Mouse (Mus musculus): ENCODE data around the gene Klk5. TPM values are rescaled to one million over a fixed set of nuclear protein-coding genes. Genes with fewer than 3 reads are reported as not detected.

The Klk5 gene
- total RNA-seq, 4 experiments from 2014 or later, result not detected

- no peak for DNase-seq (ENCODE audit: low spot score)
Measured at GRCm38 (mm10) chr7:43876444-43876843, 34.7 kb downstream of the Klk5 start.

GRCm38 (mm10) chr7:43878281-43878680 is 36.5 kb downstream of the Klk5 start:
- no peak for DNase-seq (ENCODE audit: low spot score)

GRCm38 (mm10) chr7:43880912-43881311 is 39.1 kb downstream of the Klk5 start, which contains the start of gene Klk4:
TSS of gene Klk4 (plus strand) at chr7:43881160.
- no peak for DNase-seq (ENCODE audit: low spot score)

GRCm38 (mm10) chr7:43882346-43882745 is 40.6 kb downstream of the Klk5 start:
- DNase-seq (ENCODE audit: low spot score), result peak; percentile 11

- DNase-seq (ENCODE audit: low spot score), result no peak
Measured at GRCm38 (mm10) chr7:43882811-43883210, 41.0 kb downstream of the Klk5 start.

- DNase-seq (ENCODE audit: low spot score), result peak; percentile 26
Measured at GRCm38 (mm10) chr7:43883547-43883946, 41.8 kb downstream of the Klk5 start.

GRCm38 (mm10) chr7:43891365-43891764 is 49.6 kb downstream of the Klk5 start:
- DNase-seq (ENCODE audit: low spot score), result no peak

- DNase-seq (ENCODE audit: low spot score), result no peak
Measured at GRCm38 (mm10) chr7:43891788-43892187, 50.0 kb downstream of the Klk5 start.

GRCm38 (mm10) chr7:43894836-43895235 is 53.1 kb downstream of the Klk5 start:
- DNase-seq (ENCODE audit: low spot score), result peak; percentile 87

Other genes with a start within 250 kb of the Klk5 start
- not detected for gene Zfp819, start 234.8 kb upstream of the Klk5 start, total RNA-seq (2022)
- not detected for gene Ceacam18, start 207.3 kb upstream of the Klk5 start, total RNA-seq (2022)
- gene Siglece, start 181.8 kb upstream of the Klk5 start, total RNA-seq (2022), result 1 to 10 TPM in 3 of 4 experiments, under 1 TPM in 1; 0.75 to 1.6 (median 1.1) TPM
- gene Ctu1, start 170.0 kb upstream of the Klk5 start, total RNA-seq (2022), result 1 to 10 TPM; 2.9 to 3.4 (median 3.1) TPM
- gene Klk14, start 151.6 kb upstream of the Klk5 start, total RNA-seq (2022), result under 1 TPM in 3 of 4 experiments, not detected in 1; 0.27 to 0.49 (median 0.34) TPM
- gene Klk13, start 129.4 kb upstream of the Klk5 start, total RNA-seq (2022), result not detected
- gene Klk12, start 73.1 kb upstream of the Klk5 start, total RNA-seq (2022), result not detected
- under 1 TPM in 3 of 4 experiments, not detected in 1; 0.32 to 0.79 (median 0.37) TPM for gene Klk11, start 67.4 kb upstream of the Klk5 start, total RNA-seq (2022)
- under 1 TPM; 0.22 to 0.57 (median 0.25) TPM for gene Klk10, start 60.9 kb upstream of the Klk5 start, total RNA-seq (2022)
- not detected for gene Klk9, start 50.1 kb upstream of the Klk5 start, total RNA-seq (2022)
- gene Klk8, start 44.4 kb upstream of the Klk5 start, total RNA-seq (2022), result 10 to 100 TPM in 3 of 4 experiments, 1 to 10 TPM in 1; 9.4 to 12.4 (median 11.2) TPM
- not detected for gene Klk7, start 30.7 kb upstream of the Klk5 start, total RNA-seq (2022)
- not detected for gene Klk6, start 17.5 kb upstream of the Klk5 start, total RNA-seq (2022)
- gene Klk4, start 39.2 kb downstream of the Klk5 start, total RNA-seq (2022), result not detected
- not detected for gene Klk15, start 91.8 kb downstream of the Klk5 start, total RNA-seq (2022)
- gene Klk1b8, start 108.7 kb downstream of the Klk5 start, total RNA-seq (2022), result not detected
- gene Klk1b1, start 124.8 kb downstream of the Klk5 start, total RNA-seq (2022), result not detected
- not detected for gene Klk1b9, start 134.1 kb downstream of the Klk5 start, total RNA-seq (2022)
- not detected for gene Klk1b11, start 153.9 kb downstream of the Klk5 start, total RNA-seq (2022)
- gene Klk1b26, start 170.2 kb downstream of the Klk5 start, total RNA-seq (2022), result 1 to 10 TPM; 1.7 to 7.4 (median 4.1) TPM
- gene Klk1b27, start 210.3 kb downstream of the Klk5 start, total RNA-seq (2022), result not detected